Mouse (Mus musculus): ENCODE measurements around the gene Oxct2a. TPM values are rescaled to one million over a fixed set of nuclear protein-coding genes. Genes with fewer than 3 reads are reported as not detected.

The Oxct2a gene
- polyA plus RNA-seq, 2 experiments, result 0.08 TPM; not detected in 1

- Histone ChIP-seq H3K9ac (replicated peaks) (no peak overlapping the region), H3K27ac (no peak overlapping the region), H3K36me3 (replicated peaks; ENCODE audit: control insufficient read depth, insufficient read depth, low read depth) (peaks cover 10% of the 10 kb centered on the region), H3K9me3 (ENCODE audit: control insufficient read depth, low read length) (no peaks in the 10 kb centered on the region), H3K27me3 (ENCODE audit: control insufficient read depth, insufficient read depth, low read length) (no peaks in the 10 kb centered on the region), H3K4me2 (ENCODE audit: low read depth) (no peak overlapping the region), H3K4me1 (replicated peaks; ENCODE audit: control insufficient read depth in 2 of 2, insufficient read depth in 2 of 2, low read length in 1 of 2) (no peaks in the 10 kb centered on the region), H3K4me3 (ENCODE audit: insufficient read depth in 1 of 2, low read depth in 2 of 2, low read length in 2 of 2) (no peak overlapping the region)
- 71% methylated on average over 10 of the region's 10 CpGs for WGBS (ENCODE audit: insufficient replicate concordance)
- ATAC-seq (ENCODE audit: insufficient read depth) (no peak), DNase-seq (ENCODE audit: low read depth in 3 of 3, low spot score in 3 of 3) (no peak)
- no peak for TF ChIP-seq CTCF (IDR thresholded peaks at IDR 0.05; ENCODE audit: low read depth)
- no peak for TF ChIP-seq EP300 (IDR thresholded peaks at IDR 0.05; ENCODE audit: low read depth)
These were observed 29.9 kb upstream of the Oxct2a start for GRCm38 (mm10) chr4:123353271-123353877.

GRCm38 (mm10) chr4:123343471-123343789 lies 20.0 kb upstream of the Oxct2a start:
- TF ChIP-seq EP300 (IDR thresholded peaks at IDR 0.05; ENCODE audit: low read depth) (no peak), CTCF (IDR thresholded peaks at IDR 0.05; ENCODE audit: low read depth) (no peak)
- peaks cover 0 to 3% of the 10 kb centered on the region in 2 experiments; a peak in 1 of 4 replicates for H3K4me1 ChIP-seq (replicated peaks; ENCODE audit: control insufficient read depth in 2 of 2, insufficient read depth in 2 of 2, low read length in 1 of 2)
- no peak overlapping the region for H3K27ac ChIP-seq
- peaks cover 29% of the 10 kb centered on the region for H3K27me3 ChIP-seq (ENCODE audit: control insufficient read depth, insufficient read depth, low read length)
- peak overlapping the region; percentile 83 for H3K4me2 ChIP-seq (ENCODE audit: low read depth)
- DNase-seq (ENCODE audit: low read depth in 3 of 3, low spot score in 3 of 3), result peak in 1 of 3 experiments; percentile 6
- 3% methylated on average over 6 of the region's 6 CpGs for WGBS (ENCODE audit: insufficient replicate concordance)
- peak; percentile 8; the same call in 1 of the 2 replicates for ATAC-seq (ENCODE audit: insufficient read depth)
- H3K9me3 ChIP-seq (ENCODE audit: control insufficient read depth, low read length), result no peaks in the 10 kb centered on the region
- no peak overlapping the region for H3K9ac ChIP-seq (replicated peaks)
- H3K4me3 ChIP-seq (ENCODE audit: insufficient read depth in 1 of 2, low read depth in 2 of 2, low read length in 2 of 2), result peak overlapping the region; percentile 45 to 60
- no peaks in the 10 kb centered on the region for H3K36me3 ChIP-seq (replicated peaks; ENCODE audit: control insufficient read depth, insufficient read depth, low read depth)

GRCm38 (mm10) chr4:123342642-123343470 lies 19.4 kb upstream of the Oxct2a start, which contains the start of gene Bmp8a:
TSS of gene Bmp8a (minus strand) at chr4:123343252.
- Histone ChIP-seq H3K9ac (replicated peaks) (no peak within 1 kb of the TSS), H3K4me1 (replicated peaks; ENCODE audit: control insufficient read depth in 2 of 2, insufficient read depth in 2 of 2, low read length in 1 of 2) (peaks cover 0 to 3% of the 10 kb centered on the region in 2 experiments; a peak in 1 of 4 replicates), H3K9me3 (ENCODE audit: control insufficient read depth, low read length) (no peaks in the 10 kb centered on the region), H3K27ac (no peak within 1 kb of the TSS), H3K4me2 (ENCODE audit: low read depth) (peak within 1 kb of the TSS; percentile 83), H3K27me3 (ENCODE audit: control insufficient read depth, insufficient read depth, low read length) (peaks cover 29% of the 10 kb centered on the region), H3K36me3 (replicated peaks; ENCODE audit: control insufficient read depth, insufficient read depth, low read depth) (no peaks in the 10 kb centered on the region), H3K4me3 (ENCODE audit: insufficient read depth in 1 of 2, low read depth in 2 of 2, low read length in 2 of 2) (peak within 1 kb of the TSS; percentile 45 to 60)
- peak; percentile 28 to 46 (median 37) for DNase-seq (ENCODE audit: low read depth in 3 of 3, low spot score in 3 of 3)
- peak; percentile 82 for ATAC-seq (ENCODE audit: insufficient read depth)
- WGBS (ENCODE audit: insufficient replicate concordance), result 1% methylated on average over 65 of the region's 65 CpGs
- TF ChIP-seq CTCF (IDR thresholded peaks at IDR 0.05; ENCODE audit: low read depth) (no peak), EP300 (IDR thresholded peaks at IDR 0.05; ENCODE audit: low read depth) (no peak)

DNA sequence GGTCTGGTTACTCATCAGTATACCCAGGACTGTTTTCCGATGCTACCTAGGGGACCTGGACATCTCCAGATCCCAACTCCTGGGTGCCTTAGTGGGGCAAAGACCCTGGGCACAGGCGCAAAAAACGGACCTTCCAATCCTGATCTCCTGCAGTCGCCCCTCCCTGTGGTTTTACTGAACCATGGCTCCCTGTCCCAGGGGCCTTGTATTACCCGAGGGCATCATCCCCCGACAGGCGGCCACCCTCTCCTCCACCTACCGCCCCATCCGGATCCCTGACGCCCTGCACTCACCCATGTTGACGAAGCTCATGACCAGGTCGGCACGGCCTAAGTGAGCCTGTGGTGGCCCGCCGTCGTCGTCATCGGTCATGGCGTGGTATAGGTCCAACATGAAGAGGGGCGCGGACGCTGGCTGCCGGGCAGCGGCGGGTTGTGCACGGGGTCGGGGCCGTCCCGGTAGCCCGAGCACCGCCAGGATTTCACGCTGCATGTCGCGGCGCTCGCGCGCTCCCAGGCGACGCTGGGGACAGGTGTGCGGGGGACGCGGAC lies 18.7 kb upstream of the Oxct2a start:
- H3K9me3 ChIP-seq (ENCODE audit: control insufficient read depth, low read length), result no peaks in the 10 kb centered on the region
- peak overlapping the region; percentile 45 to 60 for H3K4me3 ChIP-seq (ENCODE audit: insufficient read depth in 1 of 2, low read depth in 2 of 2, low read length in 2 of 2)
- ATAC-seq (ENCODE audit: insufficient read depth) (peak; percentile 19; the same call in 1 of the 2 replicates), DNase-seq (ENCODE audit: low read depth in 3 of 3, low spot score in 3 of 3) (no peak)
- H3K4me1 ChIP-seq (replicated peaks; ENCODE audit: control insufficient read depth in 2 of 2, insufficient read depth in 2 of 2, low read length in 1 of 2), result peaks cover 0 to 3% of the 10 kb centered on the region in 2 experiments; a peak in 1 of 4 replicates
- H3K27ac ChIP-seq, result no peak overlapping the region
- peaks cover 29% of the 10 kb centered on the region for H3K27me3 ChIP-seq (ENCODE audit: control insufficient read depth, insufficient read depth, low read length)
- no peaks in the 10 kb centered on the region for H3K36me3 ChIP-seq (replicated peaks; ENCODE audit: control insufficient read depth, insufficient read depth, low read depth)
- TF ChIP-seq EP300 (IDR thresholded peaks at IDR 0.05; ENCODE audit: low read depth), result no peak
- no peak for TF ChIP-seq CTCF (IDR thresholded peaks at IDR 0.05; ENCODE audit: low read depth)
- 4% methylated on average over 43 of the region's 43 CpGs for WGBS (ENCODE audit: insufficient replicate concordance)
- no peak overlapping the region for H3K9ac ChIP-seq (replicated peaks)
- H3K4me2 ChIP-seq (ENCODE audit: low read depth), result peak overlapping the region; percentile 83

- peaks cover 0 to 3% of the 10 kb centered on the region in 2 experiments; a peak in 1 of 4 replicates for H3K4me1 ChIP-seq (replicated peaks; ENCODE audit: control insufficient read depth in 2 of 2, insufficient read depth in 2 of 2, low read length in 1 of 2)
- H3K27ac ChIP-seq, result no peak overlapping the region
- DNase-seq (ENCODE audit: low read depth in 3 of 3, low spot score in 3 of 3), result peak in 1 of 3 experiments; percentile 11
- no peaks in the 10 kb centered on the region for H3K36me3 ChIP-seq (replicated peaks; ENCODE audit: control insufficient read depth, insufficient read depth, low read depth)
- H3K4me3 ChIP-seq (ENCODE audit: insufficient read depth in 1 of 2, low read depth in 2 of 2, low read length in 2 of 2), result no peak overlapping the region
- H3K4me2 ChIP-seq (ENCODE audit: low read depth), result no peak overlapping the region
- H3K9me3 ChIP-seq (ENCODE audit: control insufficient read depth, low read length), result no peaks in the 10 kb centered on the region
- TF ChIP-seq EP300 (IDR thresholded peaks at IDR 0.05; ENCODE audit: low read depth) (no peak), CTCF (IDR thresholded peaks at IDR 0.05; ENCODE audit: low read depth) (no peak)
- peaks cover 29% of the 10 kb centered on the region for H3K27me3 ChIP-seq (ENCODE audit: control insufficient read depth, insufficient read depth, low read length)
- ATAC-seq (ENCODE audit: insufficient read depth), result no peak
- WGBS (ENCODE audit: insufficient replicate concordance), result 45% methylated on average over 5 of the region's 5 CpGs
- no peak overlapping the region for H3K9ac ChIP-seq (replicated peaks)
These were observed 16.8 kb upstream of the Oxct2a start for GRCm38 (mm10) chr4:123340232-123340631.

Data from liver, embryonic 14.5 days (tissue).